Mouse (Mus musculus): ENCODE data around the gene Asb1. TPM values are rescaled to one million over a fixed set of nuclear protein-coding genes. Genes with fewer than 3 reads are reported as not detected.

The Asb1 gene
- 10 to 100 TPM; 43.8 to 45.9 TPM for total RNA-seq (2021)
- long read RNA-seq, experiment 1, full-length matches to known transcripts, result 25 of 37 reads
- long read RNA-seq, experiment 1, partial matches to known transcripts, result 2 of 37 reads
- long read RNA-seq, experiment 1, other reads (novel, unspliced or antisense), result 10 of 37 reads
- long read RNA-seq, experiment 2, full-length matches to known transcripts, result 26 of 33 reads
- long read RNA-seq, experiment 2, partial matches to known transcripts, result 2 of 33 reads
- long read RNA-seq, experiment 2, other reads (novel, unspliced or antisense), result 5 of 33 reads

DNA sequence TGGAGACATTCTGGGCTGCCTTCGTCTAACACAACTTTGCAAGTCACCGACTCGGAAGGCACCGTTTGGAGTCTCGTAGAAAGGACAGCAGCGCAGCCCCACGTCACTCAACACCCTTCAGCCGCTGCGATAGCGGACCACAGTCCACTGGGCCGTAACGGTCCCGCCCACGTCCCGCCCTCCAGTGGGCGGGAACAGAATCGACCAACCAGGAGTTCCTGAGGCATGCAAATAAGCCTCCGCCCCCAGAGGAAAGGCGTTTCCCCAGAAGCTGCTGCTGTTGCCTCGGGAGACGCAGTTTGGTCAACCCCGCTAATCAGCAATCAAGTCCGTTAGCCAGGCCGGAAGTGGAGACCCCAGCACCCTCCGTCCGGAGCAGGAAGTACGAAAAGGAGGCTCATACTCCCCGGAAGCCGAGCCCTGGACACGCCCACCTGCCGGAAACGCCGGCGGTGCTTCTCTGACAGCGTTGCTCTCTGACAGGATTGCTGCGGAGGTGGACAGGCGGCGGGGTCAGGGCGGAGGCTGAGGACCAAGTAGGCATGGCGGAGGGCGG is at the start of gene Asb1:
TSS of gene Asb1 (plus strand) at position 274 of the 556 bp plus-strand sequence.
- intact Hi-C loops (cut with DNase I), result no loop called here
- DNase-seq (ENCODE audit: low spot score in 2 of 2), result peak; percentile 93 to 95

DNA sequence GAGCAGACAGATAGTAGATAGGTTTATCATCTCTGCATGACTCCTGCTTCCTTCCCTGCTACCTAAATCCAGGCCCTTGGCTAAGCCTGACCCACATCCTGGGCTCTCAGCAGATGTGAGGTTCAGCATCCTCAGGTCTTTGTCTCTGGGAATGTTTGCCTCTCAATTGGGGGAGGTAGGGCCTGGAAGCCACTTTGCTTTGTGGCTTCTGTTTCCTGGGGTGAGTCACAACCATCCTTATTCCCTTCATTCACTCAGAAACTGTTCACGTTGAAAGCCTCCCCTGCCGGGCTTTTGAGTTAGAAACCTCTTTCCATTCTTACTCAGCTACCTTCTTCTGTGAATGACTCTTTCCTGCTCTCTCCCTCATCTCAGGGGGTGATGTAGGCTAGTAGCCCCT is 47.6 kb upstream of the Asb1 start:
- no peak for DNase-seq (ENCODE audit: low spot score in 2 of 2)
- intact Hi-C loops (cut with DNase I), result no loop called here

GRCm38 (mm10) chr1:91493938-91494337 is 46.4 kb upstream of the Asb1 start:
- intact Hi-C loops (cut with DNase I), result no loop called here
- no peak for DNase-seq (ENCODE audit: low spot score in 2 of 2)

- peak; percentile 91 to 92 for DNase-seq (ENCODE audit: low spot score in 2 of 2)
- intact Hi-C loops (cut with DNase I), result no loop called here
Measured at GRCm38 (mm10) chr1:91494457-91495140, 45.7 kb upstream of the Asb1 start, which contains the start of gene Traf3ip1. Traf3ip1 (plus strand) TSS chr1:91494647.

DNA sequence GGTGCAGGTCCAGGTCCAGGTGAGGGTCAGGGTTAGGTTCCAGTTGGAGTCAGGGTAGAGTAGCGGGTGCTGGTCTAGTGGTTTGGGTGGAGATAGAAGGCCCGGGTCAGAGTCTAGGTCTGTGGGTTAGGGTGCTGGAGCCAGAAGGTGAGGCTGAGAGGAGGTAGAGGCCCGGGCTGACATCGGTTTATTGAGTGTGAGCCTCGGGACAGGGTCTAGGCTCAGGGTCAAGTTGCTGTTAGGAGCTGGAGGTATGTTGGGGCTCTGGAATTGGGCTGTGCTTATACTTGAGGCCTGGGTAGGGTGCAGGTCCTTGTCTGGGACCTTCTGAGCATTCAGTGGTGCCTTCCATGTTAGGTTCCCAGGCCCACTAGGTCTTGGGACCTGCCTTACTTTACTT is 45.0 kb upstream of the Asb1 start:
- intact Hi-C loops (cut with DNase I), result no loop called here
- no peak for DNase-seq (ENCODE audit: low spot score in 2 of 2)

GRCm38 (mm10) chr1:91498579-91498978 is 41.8 kb upstream of the Asb1 start:
- intact Hi-C loops (cut with DNase I), result no loop called here
- no peak for DNase-seq (ENCODE audit: low spot score in 2 of 2)

GRCm38 (mm10) chr1:91504615-91505014 is 35.7 kb upstream of the Asb1 start:
- intact Hi-C loops (cut with DNase I), result no loop called here
- DNase-seq (ENCODE audit: low spot score in 2 of 2), result no peak

DNA sequence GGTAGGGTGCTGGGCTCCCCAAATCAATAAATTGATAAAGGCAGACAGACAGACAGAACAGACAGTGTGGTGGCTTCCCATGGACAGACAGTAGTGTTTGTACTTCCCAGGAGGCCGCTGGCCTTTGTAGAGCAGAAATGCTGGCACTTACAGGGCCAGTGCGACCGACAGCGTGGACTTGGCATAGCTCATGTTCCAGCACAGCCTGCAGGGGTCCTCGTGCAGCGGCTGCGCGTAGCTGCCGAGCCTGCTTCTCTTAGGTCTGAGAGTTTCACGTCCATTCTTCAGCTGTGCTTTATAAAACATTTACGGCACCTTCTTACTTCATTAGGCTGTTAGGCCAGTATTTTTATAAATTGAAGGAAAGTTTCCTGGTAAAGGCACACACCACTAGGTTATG is 25.4 kb upstream of the Asb1 start:
- intact Hi-C loops (cut with DNase I), result no loop called here
- no peak for DNase-seq (ENCODE audit: low spot score in 2 of 2)

DNA sequence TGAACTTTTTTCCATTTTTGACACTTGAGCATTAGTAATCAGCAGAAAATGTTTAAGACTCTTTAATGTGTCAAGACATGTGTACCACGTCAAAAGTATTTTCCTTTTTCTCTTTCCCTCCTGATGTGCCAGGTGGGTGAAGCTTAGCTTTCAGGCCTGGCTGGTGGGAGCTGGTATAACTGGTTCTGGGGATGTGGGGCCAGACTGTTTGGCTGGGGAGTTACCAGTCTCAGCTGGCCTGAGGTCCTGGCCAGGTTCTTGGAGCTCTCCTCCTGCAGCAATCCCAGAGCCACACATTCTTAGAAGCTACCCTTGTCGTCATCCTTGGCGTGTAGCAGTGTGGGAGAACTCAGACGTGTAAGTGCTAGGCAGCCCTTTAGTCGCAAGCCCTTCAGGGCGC is 24.7 kb upstream of the Asb1 start:
- no peak for DNase-seq (ENCODE audit: low spot score in 2 of 2)
- intact Hi-C loops (cut with DNase I), result no loop called here

GRCm38 (mm10) chr1:91523759-91524158 is 16.6 kb upstream of the Asb1 start:
- peak; percentile 69 to 71 for DNase-seq (ENCODE audit: low spot score in 2 of 2)
- intact Hi-C loops (cut with DNase I), result no loop called here

DNA sequence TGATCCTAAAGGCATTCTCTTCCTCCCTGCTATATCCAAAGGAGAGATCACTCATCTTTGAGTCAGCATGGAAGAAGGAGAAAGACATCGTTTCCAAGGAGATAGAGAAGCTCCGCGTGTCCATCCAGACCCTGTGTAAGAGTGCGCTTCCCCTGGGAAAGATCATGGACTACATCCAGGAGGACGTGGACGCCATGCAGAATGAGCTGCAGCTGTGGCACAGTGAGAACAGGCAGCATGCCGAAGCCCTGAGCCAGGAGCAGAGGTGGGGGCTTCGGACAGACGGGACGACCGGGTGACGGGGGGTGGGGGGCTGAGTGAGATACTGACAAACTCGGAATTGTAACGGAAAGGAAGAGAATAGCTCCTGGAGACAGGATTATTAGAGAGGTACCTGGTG is 14.5 kb upstream of the Asb1 start:
- intact Hi-C loops (cut with DNase I), result no loop called here
- DNase-seq (ENCODE audit: low spot score in 2 of 2), result no peak

DNA sequence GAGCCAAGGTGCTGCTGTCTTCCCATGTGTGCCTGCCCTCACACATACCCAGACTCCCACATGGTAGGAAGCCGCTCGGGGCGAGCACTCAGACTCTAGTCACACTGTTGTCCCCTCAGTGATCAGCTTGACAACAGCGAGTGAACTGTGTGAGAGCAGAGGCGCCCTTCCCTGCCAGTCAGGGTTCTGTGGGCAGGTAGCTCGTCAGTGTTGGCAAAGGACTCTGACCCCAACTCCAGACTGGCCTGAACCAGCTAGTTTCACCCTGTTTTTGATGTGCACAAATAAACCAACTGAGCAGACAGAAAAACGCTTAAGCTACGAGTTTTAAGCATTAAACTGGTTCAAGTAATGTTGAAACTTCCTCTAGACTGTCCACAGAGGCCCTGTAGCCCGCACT is 10.2 kb upstream of the Asb1 start:
- no peak for DNase-seq (ENCODE audit: low spot score in 2 of 2)
- intact Hi-C loops (cut with DNase I), result loop anchor here (10.0 kb wide), 1 partner anchor 935 kb away; no protein-coding TSS in a partner anchor

DNA sequence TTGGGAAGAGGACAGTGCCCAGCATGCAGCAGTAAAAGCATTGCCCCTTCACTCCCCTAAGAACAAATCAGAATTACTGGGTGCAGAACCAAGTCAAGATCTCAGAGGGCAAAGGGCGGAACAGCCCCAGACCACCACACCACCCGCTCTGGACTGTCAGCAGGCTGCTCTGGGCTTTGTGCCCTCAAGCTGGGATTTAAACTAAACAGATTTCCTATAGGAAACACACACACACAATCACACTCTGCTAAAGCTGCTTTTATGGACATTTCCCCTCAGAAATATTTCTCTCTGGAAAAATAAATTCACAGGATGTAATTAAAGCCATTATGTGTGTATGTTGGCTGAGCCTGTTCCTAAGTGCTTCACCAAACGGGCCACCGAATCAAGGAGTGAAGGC is 8.1 kb upstream of the Asb1 start:
- intact Hi-C loops (cut with DNase I), result loop anchor here (10.0 kb wide), 1 partner anchor 933 kb away; no protein-coding TSS in a partner anchor
- no peak for DNase-seq (ENCODE audit: low spot score in 2 of 2)

DNA sequence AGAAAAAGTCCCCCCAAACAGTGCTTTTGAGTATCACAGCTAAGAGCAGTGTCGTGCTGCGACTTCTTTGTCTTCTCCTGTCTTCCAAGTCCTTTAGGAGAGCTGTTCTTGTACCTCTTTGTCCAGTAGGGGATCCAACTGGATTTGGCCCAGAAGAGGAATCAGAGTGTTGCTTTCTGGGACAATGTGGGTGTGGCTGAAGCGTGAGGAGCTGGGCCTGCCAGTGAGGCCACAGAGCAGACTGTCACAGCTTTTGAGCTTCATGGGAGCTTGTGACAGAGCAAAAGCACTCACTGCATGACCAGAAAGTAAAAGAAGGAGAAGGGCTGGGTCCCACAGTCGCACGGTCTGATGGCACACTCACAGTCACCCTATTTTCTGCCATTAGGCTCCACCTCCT is 7.5 kb upstream of the Asb1 start:
- no peak for DNase-seq (ENCODE audit: low spot score in 2 of 2)
- intact Hi-C loops (cut with DNase I), result loop anchor here (10.0 kb wide), 1 partner anchor 932 kb away; no protein-coding TSS in a partner anchor

DNA sequence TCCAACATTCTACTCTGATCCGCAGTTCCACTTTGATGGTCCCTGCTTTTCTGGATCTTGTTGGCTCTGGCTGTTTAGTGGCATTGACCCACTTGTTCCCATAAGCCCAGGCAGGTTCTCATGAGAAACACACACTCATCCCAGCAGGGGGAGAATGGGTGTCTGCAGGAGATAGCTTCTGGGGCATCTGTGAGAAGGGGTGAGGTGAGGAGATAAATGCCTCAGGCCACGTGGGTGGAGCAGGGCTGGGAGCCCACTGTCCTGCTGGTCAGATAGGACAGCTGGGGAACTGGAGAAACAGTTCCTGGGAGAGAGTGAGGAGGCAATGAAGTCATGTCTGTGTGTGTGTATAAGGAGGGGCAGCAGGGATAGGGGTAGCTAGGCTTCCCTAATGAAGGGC is 6.9 kb upstream of the Asb1 start:
- no peak for DNase-seq (ENCODE audit: low spot score in 2 of 2)
- intact Hi-C loops (cut with DNase I), result loop anchor here (10.0 kb wide), 1 partner anchor 931 kb away; no protein-coding TSS in a partner anchor

DNA sequence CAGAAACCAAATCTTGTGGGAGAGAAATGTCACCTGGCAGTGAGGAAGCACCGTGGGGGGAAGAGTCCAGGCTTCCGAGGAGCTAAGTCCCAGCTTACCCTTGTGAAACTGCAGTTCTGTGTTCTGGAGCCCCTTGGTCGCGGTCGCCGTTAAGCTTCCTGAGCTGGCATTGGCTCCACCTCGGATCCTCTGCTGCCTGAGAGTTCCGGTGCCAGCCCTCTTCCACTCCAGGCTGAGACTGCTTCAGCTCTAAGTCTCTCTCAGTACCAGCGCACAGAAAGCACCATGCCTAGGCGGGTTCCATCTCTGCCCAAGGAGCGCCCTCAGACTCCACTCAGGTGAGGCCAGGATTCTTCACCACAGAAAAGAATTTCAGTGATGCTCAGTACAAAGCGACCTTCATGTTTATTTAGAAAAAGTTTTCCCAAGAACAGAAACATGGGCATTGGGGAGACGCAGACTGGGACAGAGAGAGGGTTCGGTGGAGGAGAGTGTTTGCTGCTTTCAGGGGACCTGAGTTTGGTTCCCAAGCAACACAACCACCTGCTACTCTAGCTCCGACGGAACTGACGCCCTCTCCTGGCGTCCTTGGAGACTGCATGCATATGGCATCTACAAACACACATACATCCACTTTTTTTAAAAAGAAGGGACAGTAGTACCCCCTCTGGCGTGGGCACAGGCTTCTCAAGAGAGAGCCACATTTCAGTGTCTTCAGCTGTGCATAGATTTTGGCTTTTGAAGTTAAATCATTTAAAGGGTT is 6.2 kb upstream of the Asb1 start:
- intact Hi-C loops (cut with DNase I), result loop anchor here (10.0 kb wide), 1 partner anchor 931 kb away; no protein-coding TSS in a partner anchor

GRCm38 (mm10) chr1:91537786-91538569 is 2.4 kb upstream of the Asb1 start:
- intact Hi-C loops (cut with DNase I), result loop anchor here (10.0 kb wide), 1 partner anchor 927 kb away; no protein-coding TSS in a partner anchor

More for the DNA sequence above, 6.2 kb upstream of the Asb1 start:
- DNase-seq (ENCODE audit: low spot score in 2 of 2), result no peak

GRCm38 (mm10) chr1:91538570-91538929 is 1.8 kb upstream of the Asb1 start:
- no peak for DNase-seq (ENCODE audit: low spot score in 2 of 2)
- intact Hi-C loops (cut with DNase I), result loop anchor here (10.0 kb wide), 1 partner anchor 926 kb away; no protein-coding TSS in a partner anchor

More at GRCm38 (mm10) chr1:91537786-91538569, 2.4 kb upstream of the Asb1 start:
- no peak for DNase-seq (ENCODE audit: low spot score in 2 of 2)

DNA sequence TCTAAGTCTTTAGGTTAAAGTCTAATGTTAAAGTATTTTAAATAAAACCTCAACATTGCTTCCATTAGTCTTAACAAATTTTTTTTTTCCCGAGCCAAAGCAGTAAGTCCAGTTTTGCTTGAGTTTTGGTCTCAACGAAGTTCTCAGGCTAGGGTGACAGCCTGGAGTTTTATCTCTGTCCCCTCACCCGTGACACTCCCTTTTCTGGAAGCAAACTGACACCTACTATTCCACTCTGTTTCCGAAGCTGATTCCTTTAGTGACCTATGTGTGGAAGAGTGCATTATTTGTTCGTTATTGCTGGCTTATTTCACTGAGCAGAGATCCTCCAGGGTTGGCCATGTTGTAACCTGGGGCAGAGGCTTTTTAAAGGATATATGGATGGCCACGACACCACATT is 1.1 kb upstream of the Asb1 start:
- intact Hi-C loops (cut with DNase I), result loop anchor here (10.0 kb wide), 1 partner anchor 926 kb away; no protein-coding TSS in a partner anchor
- no peak for DNase-seq (ENCODE audit: low spot score in 2 of 2)
